Mouse (Mus musculus) midbrain, embryonic 14.5 days (tissue): ENCODE results near the gene Pnkp. TPM values are rescaled to one million over a fixed set of nuclear protein-coding genes. Genes with fewer than 3 reads are reported as not detected.
A peak's percentile ranks its signal among the peaks of the same experiment; 100 is the strongest.

Experiments used
- ATAC-seq: fragments of 200-750 bp; cut with Nextera tagmentation; 2 replicates; pipeline ENCODE4 v1.8.0; 2017; ENCODE audit warnings: moderate number of reproducible peaks, moderate library complexity; ENCODE audit not compliant: low FRiP score, low TSS enrichment
- DNase-seq: peaks from one replicate; pipeline ENCODE4 v3.0.0-alpha.2; 2015
- H3K27ac ChIP-seq: fragments of 300-500 bp; sonication (generic); replicated peaks from 2 replicates; pipeline ENCODE4 v1.5.1; 2014; ENCODE audit warnings: mild to moderate bottlenecking, low read depth, low read length, moderate library complexity
- H3K27me3 ChIP-seq: fragments of 300-500 bp; sonication (generic); 2 replicates; pipeline ENCODE4 v1.6.1; 2014; ENCODE audit warnings: low read length, control low read depth, mixed read lengths; ENCODE audit not compliant: control insufficient read depth, insufficient read depth
- H3K36me3 ChIP-seq: fragments of 300-500 bp; sonication (generic); 2 replicates; pipeline ENCODE4 v1.6.1; 2014; ENCODE audit warnings: low read length, control low read depth; ENCODE audit not compliant: control insufficient read depth, insufficient read depth
- H3K4me1 ChIP-seq: fragments of 300-500 bp; sonication (generic); 2 replicates; pipeline ENCODE4 v1.6.1; 2014; ENCODE audit warnings: mild to moderate bottlenecking, antibody characterized with exemption, low read length, control low read depth; ENCODE audit not compliant: control insufficient read depth, insufficient read depth
- H3K4me2 ChIP-seq: fragments of 300-500 bp; sonication (generic); 2 replicates; pipeline ENCODE4 v1.6.1; 2014; ENCODE audit warnings: mild to moderate bottlenecking, low read length, moderate library complexity
- H3K4me3 ChIP-seq: fragments of 300-500 bp; sonication (generic); replicated peaks from 2 replicates; pipeline ENCODE4 v1.5.1; 2014; ENCODE audit warnings: low read depth, low read length
- H3K9ac ChIP-seq: fragments of 300-500 bp; sonication (generic); replicated peaks from 2 replicates; pipeline ENCODE4 v1.6.1; 2014; ENCODE audit warnings: mild to moderate bottlenecking, low read length, moderate library complexity
- H3K9me3 ChIP-seq: fragments of 300-500 bp; sonication (generic); 2 replicates; pipeline ENCODE4 v1.6.1; 2016; ENCODE audit warnings: low read length, control low read depth, mixed read lengths; ENCODE audit not compliant: control insufficient read depth
- WGBS: fragments of 180-500 bp; shearing (Covaris S2); extraction: QIAGEN DNeasy Blood & Tissue Kit; methylation state at CpG from one replicate; pipeline ENCODE4 v1.1.7; 2014; 5-methylcytosine and 5-hydroxymethylcytosine counted together
- polyA plus RNA-seq: library from polyadenylated mRNA; unstranded; fragments of >200 nt; fragmentation: Nextera tagmentation; extraction: Ambion mirVana; gene quantifications from 2 replicates; pipeline ENCODE4 v1.2.1, GENCODE M21; 2014

Pnkp gene
- polyA plus RNA-seq, 1 experiment from 2014 or later, result 30.4 TPM

DNA sequence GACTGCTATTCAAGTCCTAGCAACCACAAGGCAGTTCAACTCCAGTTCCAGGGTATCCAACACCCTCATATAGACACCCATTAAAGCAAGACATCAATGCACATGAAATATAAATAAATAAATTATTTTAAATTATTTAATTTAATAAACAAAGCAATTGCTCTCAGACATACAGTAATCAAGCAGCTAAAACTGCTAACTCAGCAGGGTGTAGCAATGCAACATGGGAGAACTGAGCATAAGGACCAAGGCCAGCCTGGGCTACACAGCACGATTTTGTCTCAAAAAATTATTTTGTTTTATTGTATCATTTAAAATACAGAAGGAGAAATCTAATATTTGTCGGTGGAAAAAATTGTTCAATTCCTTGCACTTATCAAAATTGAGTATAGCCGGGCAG is 37.2 kb downstream of the Pnkp start:
- H3K4me1 ChIP-seq, result peaks cover 50% of the 10 kb centered on the region
- peak overlapping the region; percentile 85 for H3K27ac ChIP-seq
- no peaks in the 10 kb centered on the region for H3K27me3 ChIP-seq
- no peak overlapping the region for H3K9ac ChIP-seq
- no peak overlapping the region for H3K4me2 ChIP-seq
- H3K9me3 ChIP-seq, result no peaks in the 10 kb centered on the region
- peaks cover 17% of the 10 kb centered on the region for H3K36me3 ChIP-seq
- ATAC-seq (no peak), DNase-seq (no peak)
- H3K4me3 ChIP-seq, result no peak overlapping the region
- WGBS, result 94% methylated on average over 3 of the region's 3 CpGs

DNA sequence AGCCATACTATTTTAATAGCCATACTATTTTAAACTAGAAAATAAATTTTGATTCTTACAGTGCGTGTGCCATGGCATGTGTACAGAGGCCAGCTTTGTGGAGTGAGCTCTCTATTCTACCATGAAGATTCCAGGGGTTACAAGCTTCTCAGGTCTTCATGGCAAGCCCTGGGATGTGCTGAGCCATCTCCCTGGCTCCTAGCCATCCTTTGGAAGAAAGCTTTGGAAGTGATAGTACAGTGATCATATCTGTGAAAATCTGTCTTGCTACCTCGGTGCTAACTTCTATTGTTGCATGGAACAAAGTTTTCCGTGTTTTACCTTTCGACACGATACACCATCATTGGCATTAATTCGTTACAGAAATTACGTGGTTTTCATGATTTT is 38.3 kb downstream of the Pnkp start:
- Histone ChIP-seq H3K27me3 (no peaks in the 10 kb centered on the region), H3K4me2 (peak overlapping the region; percentile 84), H3K4me3 (peak overlapping the region; percentile 63), H3K27ac (peak overlapping the region; percentile 85), H3K4me1 (peaks cover 49% of the 10 kb centered on the region), H3K36me3 (peaks cover 20% of the 10 kb centered on the region), H3K9ac (0 out of 2 replicates have a peak overlapping the region, but pooled peaks have one; percentile 18), H3K9me3 (no peaks in the 10 kb centered on the region)
- ATAC-seq (no peak), DNase-seq (no peak)
- 16% methylated on average over 7 of the region's 7 CpGs for WGBS

DNA sequence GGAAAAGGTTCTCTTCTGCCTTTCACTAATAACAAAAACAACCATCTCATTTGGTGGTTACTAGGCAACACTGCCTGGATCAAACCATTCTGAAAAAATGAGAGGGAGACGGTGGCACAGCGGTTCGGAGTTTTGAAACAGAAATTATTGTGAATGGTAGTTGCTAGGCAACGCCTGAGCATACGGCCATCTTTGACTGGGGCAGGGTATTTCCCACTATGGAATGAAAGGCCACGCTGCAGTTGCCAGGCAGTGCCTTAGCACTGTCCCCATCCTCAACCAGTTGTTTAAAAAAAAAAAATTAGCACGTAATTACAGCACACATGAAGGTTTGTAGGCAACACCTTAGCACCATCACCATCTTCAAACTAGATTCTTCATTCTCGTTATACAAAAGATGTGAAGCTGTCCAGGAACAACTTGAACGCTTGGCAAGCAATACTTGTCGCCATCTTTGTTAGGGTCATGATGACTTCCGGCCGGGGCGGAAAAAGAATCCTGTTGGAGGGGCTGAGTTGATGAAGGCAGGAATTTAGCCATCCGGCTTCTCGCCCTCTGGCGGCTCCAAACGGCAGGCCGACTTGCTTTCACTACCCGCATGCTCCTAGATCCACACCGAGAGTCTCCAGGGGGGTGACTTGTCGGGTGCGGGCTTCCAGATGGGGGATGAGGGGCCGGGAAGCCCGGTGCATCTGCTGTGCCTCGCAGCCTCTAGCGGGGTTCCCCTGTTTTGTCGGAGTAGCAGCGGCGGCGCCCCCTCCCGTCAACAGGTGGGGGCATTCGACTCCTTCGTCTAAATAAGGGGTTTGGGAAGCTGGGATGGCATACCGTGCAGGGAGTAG is 38.9 kb downstream of the Pnkp start, which contains the start of gene Fuz:
Gene Fuz (plus strand): TSS at position 487 of the 842 bp plus-strand sequence.
- peak; percentile 97 for DNase-seq
- peak within 1 kb of the TSS; percentile 70 for H3K9ac ChIP-seq
- H3K36me3 ChIP-seq, result peaks cover 20% of the 10 kb centered on the region
- peak within 1 kb of the TSS; percentile 85 for H3K27ac ChIP-seq
- peaks cover 43% of the 10 kb centered on the region for H3K4me1 ChIP-seq
- H3K27me3 ChIP-seq, result no peaks in the 10 kb centered on the region
- H3K4me2 ChIP-seq, result peak within 1 kb of the TSS; percentile 84
- WGBS, result under 1% methylated on average over 34 of the region's 34 CpGs
- peak within 1 kb of the TSS; percentile 63 for H3K4me3 ChIP-seq
- no peaks in the 10 kb centered on the region for H3K9me3 ChIP-seq
- peak; percentile 81 for ATAC-seq

DNA sequence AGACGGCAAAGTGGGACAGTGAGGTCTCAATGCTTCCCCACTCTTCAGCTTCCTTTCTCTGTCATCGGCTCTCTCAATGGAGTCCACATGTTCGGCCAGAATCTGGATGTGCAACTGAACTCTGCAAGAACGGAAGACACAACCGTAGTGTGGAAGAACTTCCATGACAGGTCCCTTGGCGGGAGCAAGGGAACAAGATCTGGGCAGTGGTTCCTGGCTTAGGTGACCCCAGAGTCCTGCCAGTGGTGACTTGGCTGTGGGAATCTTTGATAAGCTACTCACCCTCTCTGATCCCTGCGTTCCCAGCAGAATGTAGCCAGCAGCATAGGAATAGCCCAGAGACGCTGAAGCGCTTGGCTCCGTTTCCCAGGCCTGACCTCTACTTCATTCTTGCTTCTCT is 39.6 kb downstream of the Pnkp start:
- H3K36me3 ChIP-seq, result peaks cover 27% of the 10 kb centered on the region
- WGBS, result 25% methylated on average over 10 of the region's 10 CpGs
- peaks cover 39% of the 10 kb centered on the region for H3K4me1 ChIP-seq
- H3K9ac ChIP-seq, result peak overlapping the region; percentile 70
- H3K4me2 ChIP-seq, result peak overlapping the region; percentile 84
- no peak for ATAC-seq
- no peaks in the 10 kb centered on the region for H3K9me3 ChIP-seq
- DNase-seq, result no peak
- H3K27me3 ChIP-seq, result no peaks in the 10 kb centered on the region
- H3K27ac ChIP-seq, result peak overlapping the region; percentile 85
- H3K4me3 ChIP-seq, result peak overlapping the region; percentile 63

DNA sequence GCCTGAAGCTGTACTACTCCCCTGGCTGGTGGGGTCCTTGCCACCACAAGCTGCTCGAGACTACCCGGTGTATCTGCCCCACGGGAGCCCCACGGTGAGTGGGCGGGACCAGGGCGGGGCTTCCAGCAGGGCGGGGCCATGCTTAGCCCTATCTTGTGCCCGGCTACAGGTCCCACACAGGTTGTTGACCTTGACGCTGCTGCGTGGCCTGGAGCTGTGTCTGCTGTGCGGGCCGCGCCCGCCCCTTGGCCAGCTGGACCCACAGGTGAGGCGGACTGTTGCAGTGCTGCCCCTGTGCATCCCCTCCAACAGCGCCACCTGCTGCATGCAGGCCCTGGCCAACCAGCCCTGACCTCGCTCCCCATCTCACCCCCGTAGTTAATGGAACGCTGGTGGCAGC is 41.7 kb downstream of the Pnkp start:
- WGBS, result 38% methylated on average over 19 of the region's 19 CpGs

DNA sequence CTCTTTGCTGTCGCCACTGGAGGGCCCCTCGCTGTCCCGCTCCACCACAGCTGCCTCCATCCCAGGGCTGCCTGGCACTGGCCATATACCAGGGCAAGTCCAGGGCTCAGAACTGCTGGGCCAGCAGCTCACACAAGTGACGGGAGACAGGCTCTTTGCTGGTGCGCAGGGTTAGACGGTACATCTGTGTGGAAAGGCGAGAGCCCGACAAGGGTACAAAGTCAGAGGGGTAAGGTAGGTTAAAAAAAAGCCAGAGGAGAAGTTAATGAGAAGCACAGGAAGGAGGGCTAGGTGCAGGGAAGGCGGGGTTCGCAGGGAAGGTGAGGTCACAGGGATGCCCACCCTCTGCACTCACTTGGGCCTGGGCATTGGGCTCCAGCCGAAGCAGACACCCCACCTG is 43.7 kb downstream of the Pnkp start:
- Histone ChIP-seq H3K9ac (no peak overlapping the region), H3K36me3 (peaks cover 67% of the 10 kb centered on the region), H3K4me2 (no peak overlapping the region), H3K27ac (no peak overlapping the region), H3K4me3 (no peak overlapping the region), H3K9me3 (no peaks in the 10 kb centered on the region), H3K4me1 (0 out of 2 replicates have a peak, but pooled peaks cover 17% of the 10 kb centered on the region), H3K27me3 (no peaks in the 10 kb centered on the region)
- DNase-seq (no peak), ATAC-seq (no peak)
- 87% methylated on average over 11 of the region's 11 CpGs for WGBS

More for the DNA sequence above, 41.7 kb downstream of the Pnkp start:
- Histone ChIP-seq H3K9me3 (no peaks in the 10 kb centered on the region), H3K27ac (no peak overlapping the region), H3K4me1 (peaks cover 33% of the 10 kb centered on the region), H3K4me3 (no peak overlapping the region), H3K36me3 (peaks cover 46% of the 10 kb centered on the region), H3K27me3 (no peaks in the 10 kb centered on the region), H3K9ac (no peak overlapping the region), H3K4me2 (no peak overlapping the region)
- DNase-seq, result no peak
- no peak for ATAC-seq

DNA sequence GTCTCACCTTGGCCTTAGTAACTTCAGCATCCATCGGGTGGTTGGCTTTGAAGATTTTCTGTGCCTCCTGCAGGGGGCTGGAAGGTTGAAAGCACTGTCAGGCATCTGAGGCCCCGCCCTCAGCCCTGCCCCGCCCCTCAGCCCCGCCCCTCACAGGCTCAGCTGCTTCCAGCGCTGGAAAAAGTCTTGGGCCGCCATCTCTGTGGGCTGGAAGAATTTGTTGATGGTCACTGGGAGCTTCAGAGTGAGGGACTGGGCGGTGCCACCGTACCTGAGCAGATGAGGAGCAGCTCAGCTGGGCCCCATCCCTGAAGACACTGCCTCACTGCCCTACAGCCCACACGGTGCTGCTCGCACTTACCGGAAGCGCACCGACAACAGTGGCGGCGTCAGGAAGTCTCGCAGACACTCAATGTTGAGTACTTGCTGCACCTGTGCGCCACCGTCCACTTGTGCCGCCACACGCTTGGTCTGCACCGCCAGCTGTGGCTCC is 44.3 kb downstream of the Pnkp start:
- ATAC-seq (peak; percentile 9; the same call in 1 of the 2 replicates), DNase-seq (peak; percentile 74)
- 19% methylated on average over 21 of the region's 21 CpGs for WGBS
- Histone ChIP-seq H3K36me3 (peaks cover 73% of the 10 kb centered on the region), H3K9me3 (no peaks in the 10 kb centered on the region), H3K4me2 (peak overlapping the region; percentile 32), H3K27me3 (no peaks in the 10 kb centered on the region), H3K9ac (0 out of 2 replicates have a peak overlapping the region, but pooled peaks have one; percentile 20), H3K4me3 (no peak overlapping the region), H3K27ac (0 out of 2 replicates have a peak overlapping the region, but pooled peaks have one; percentile 37), H3K4me1 (0 out of 2 replicates have a peak, but pooled peaks cover 16% of the 10 kb centered on the region)

DNA sequence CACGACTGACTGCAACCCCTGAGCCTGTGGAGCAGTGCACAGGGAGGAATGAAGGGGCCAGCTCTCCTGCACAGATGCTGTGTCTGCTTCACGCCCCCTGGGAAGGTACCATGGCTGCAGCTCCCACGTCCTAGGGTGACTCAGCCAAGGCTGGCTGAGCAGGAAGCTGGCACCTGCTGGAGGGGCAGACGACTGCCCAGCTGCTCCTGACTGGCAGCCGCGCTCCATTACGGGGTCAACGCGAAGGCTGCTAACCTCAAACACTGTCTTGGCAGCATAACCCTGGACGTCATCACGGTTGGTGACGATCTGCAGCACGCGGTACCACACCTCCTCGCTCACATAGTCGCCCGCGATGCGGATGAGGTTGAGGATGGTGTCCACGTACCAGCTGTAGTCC is 48.5 kb downstream of the Pnkp start:
- Histone ChIP-seq H3K9ac (no peak overlapping the region), H3K4me3 (no peak overlapping the region), H3K4me2 (no peak overlapping the region), H3K27ac (no peak overlapping the region), H3K4me1 (0 out of 2 replicates have a peak, but pooled peaks cover 5% of the 10 kb centered on the region), H3K27me3 (no peaks in the 10 kb centered on the region), H3K9me3 (no peaks in the 10 kb centered on the region), H3K36me3 (peaks cover 98% of the 10 kb centered on the region)
- WGBS, result 92% methylated on average over 20 of the region's 20 CpGs
- ATAC-seq (no peak), DNase-seq (no peak)
